Mouse (Mus musculus) midbrain, embryonic 15.5 days (tissue): ENCODE results near the gene Ahcyl1. TPM values are rescaled to one million over a fixed set of nuclear protein-coding genes. Genes with fewer than 3 reads are reported as not detected.
"Not testable (repeated sequence)": the region's sequence is repeated elsewhere in the genome, so short reads cannot be mapped to it uniquely, and the experiment has no call there.

Source experiments
- ATAC-seq: fragments of 200-750 bp; cut with Nextera tagmentation; replicated peaks from 2 replicates; pipeline ENCODE4 v1.8.0; 2017; ENCODE audit warnings: moderate TSS enrichment
- H3K27ac ChIP-seq: fragments of 300-500 bp; sonication (generic); 2 replicates; pipeline ENCODE4 v1.5.1; 2015; ENCODE audit warnings: mild to moderate bottlenecking, inconsistent platforms
- H3K27me3 ChIP-seq: fragments of 300-500 bp; sonication (generic); replicated peaks from 2 replicates; pipeline ENCODE4 v1.6.1; 2015; ENCODE audit warnings: inconsistent platforms
- H3K36me3 ChIP-seq: fragments of 300-500 bp; sonication (generic); replicated peaks from 2 replicates; pipeline ENCODE4 v1.6.1; 2015; ENCODE audit warnings: inconsistent platforms
- H3K4me1 ChIP-seq: fragments of 300-500 bp; sonication (generic); 2 replicates; pipeline ENCODE4 v1.6.1; 2015; ENCODE audit warnings: inconsistent platforms
- H3K4me2 ChIP-seq: fragments of 300-500 bp; sonication (generic); 2 replicates; pipeline ENCODE4 v1.6.1; 2015; ENCODE audit warnings: inconsistent platforms, mild to moderate bottlenecking, moderate library complexity
- H3K4me3 ChIP-seq: fragments of 300-500 bp; sonication (generic); 2 replicates; pipeline ENCODE4 v1.5.1; 2015; ENCODE audit warnings: mild to moderate bottlenecking, inconsistent platforms
- H3K9ac ChIP-seq: fragments of 300-500 bp; sonication (generic); 2 replicates; pipeline ENCODE4 v1.6.1; 2015; ENCODE audit warnings: mild to moderate bottlenecking, inconsistent platforms
- H3K9me3 ChIP-seq: fragments of 300-500 bp; sonication (generic); 2 replicates; pipeline ENCODE4 v1.6.1; 2016; ENCODE audit warnings: inconsistent platforms
- WGBS: fragments of 180-500 bp; shearing (Covaris S2); methylation state at CpG from one replicate; pipeline ENCODE4 v1.1.7; 2015; ENCODE audit warnings: mixed read lengths; 5-methylcytosine and 5-hydroxymethylcytosine counted together
- polyA plus RNA-seq: library from polyadenylated mRNA; unstranded; fragments of >200 nt; fragmentation: Nextera tagmentation; extraction: Ambion mirVana; gene quantifications from 2 replicates; pipeline ENCODE4 v1.2.1, GENCODE M21; 2015

Ahcyl1 gene
- polyA plus RNA-seq, 1 experiment from 2014 or later, result 115 TPM

- H3K36me3 ChIP-seq, result peaks cover 82% of the 10 kb centered on the region
These were observed 27.6 kb downstream of the Ahcyl1 start for GRCm38 (mm10) chr3:107668786-107669185.

GRCm38 (mm10) chr3:107667426-107667825 lies 28.9 kb downstream of the Ahcyl1 start:
- WGBS, result 90% methylated on average over 6 of the region's 6 CpGs
- no peak for ATAC-seq
- H3K36me3 ChIP-seq, result peaks cover 83% of the 10 kb centered on the region

More at GRCm38 (mm10) chr3:107668786-107669185, 27.6 kb downstream of the Ahcyl1 start:
- ATAC-seq, result no peak
- H3K9ac ChIP-seq, result no peak overlapping the region
- H3K4me2 ChIP-seq, result no peak overlapping the region
- H3K4me3 ChIP-seq, result no peak overlapping the region
- WGBS, result 94% methylated on average over 7 of the region's 7 CpGs
- no peaks in the 10 kb centered on the region for H3K9me3 ChIP-seq
- H3K4me1 ChIP-seq, result no peaks in the 10 kb centered on the region
- no peak overlapping the region for H3K27ac ChIP-seq
- no peaks in the 10 kb centered on the region for H3K27me3 ChIP-seq

GRCm38 (mm10) chr3:107664641-107665040 lies 31.7 kb downstream of the Ahcyl1 start:
- Histone ChIP-seq H3K27ac (no peak overlapping the region), H3K4me2 (no peak overlapping the region), H3K27me3 (no peaks in the 10 kb centered on the region), H3K4me1 (no peaks in the 10 kb centered on the region), H3K4me3 (no peak overlapping the region), H3K36me3 (peaks cover 85% of the 10 kb centered on the region), H3K9ac (no peak overlapping the region), H3K9me3 (no peaks in the 10 kb centered on the region)
- 100% methylated on average over 1 of the region's 1 CpGs for WGBS
- no peak for ATAC-seq

More at GRCm38 (mm10) chr3:107667426-107667825, 28.9 kb downstream of the Ahcyl1 start:
- Histone ChIP-seq H3K4me2 (no peak overlapping the region), H3K9me3 (no peaks in the 10 kb centered on the region), H3K27ac (no peak overlapping the region), H3K9ac (no peak overlapping the region), H3K27me3 (no peaks in the 10 kb centered on the region), H3K4me3 (no peak overlapping the region), H3K4me1 (no peaks in the 10 kb centered on the region)

GRCm38 (mm10) chr3:107659000-107659399 lies 37.4 kb downstream of the Ahcyl1 start:
- 88% methylated on average over 1 of the region's 1 CpGs for WGBS
- Histone ChIP-seq H3K9me3 (no peaks in the 10 kb centered on the region), H3K27ac (no peak overlapping the region), H3K36me3 (peaks cover 33% of the 10 kb centered on the region; the same call in 1 of the 2 replicates), H3K9ac (no peak overlapping the region), H3K4me3 (no peak overlapping the region), H3K4me2 (no peak overlapping the region), H3K4me1 (no peaks in the 10 kb centered on the region), H3K27me3 (no peaks in the 10 kb centered on the region)
- no peak for ATAC-seq

GRCm38 (mm10) chr3:107656888-107657287 lies 39.5 kb downstream of the Ahcyl1 start:
- Histone ChIP-seq H3K36me3 (peaks cover 20% of the 10 kb centered on the region; the same call in 1 of the 2 replicates), H3K9ac (no peak overlapping the region), H3K4me1 (no peaks in the 10 kb centered on the region), H3K4me3 (no peak overlapping the region), H3K27ac (no peak overlapping the region), H3K9me3 (no peaks in the 10 kb centered on the region), H3K4me2 (no peak overlapping the region), H3K27me3 (no peaks in the 10 kb centered on the region)
- no peak for ATAC-seq
- 78% methylated on average over 4 of the region's 4 CpGs for WGBS

- H3K27me3 ChIP-seq, result no peaks in the 10 kb centered on the region
- H3K9me3 ChIP-seq, result no peaks in the 10 kb centered on the region
- H3K36me3 ChIP-seq, result peaks cover 15% of the 10 kb centered on the region; the same call in 1 of the 2 replicates
- no peak for ATAC-seq
- H3K4me2 ChIP-seq, result no peak overlapping the region
- H3K4me3 ChIP-seq, result no peak overlapping the region
- 97% methylated on average over 2 of the region's 2 CpGs for WGBS
- H3K4me1 ChIP-seq, result no peaks in the 10 kb centered on the region
- no peak overlapping the region for H3K9ac ChIP-seq
- H3K27ac ChIP-seq, result no peak overlapping the region
These were observed 40.2 kb downstream of the Ahcyl1 start for GRCm38 (mm10) chr3:107656151-107656550.

GRCm38 (mm10) chr3:107655491-107655890 lies 40.9 kb downstream of the Ahcyl1 start:
- ATAC-seq, result no peak

GRCm38 (mm10) chr3:107654861-107655260 lies 41.5 kb downstream of the Ahcyl1 start:
- no peak for ATAC-seq

More at GRCm38 (mm10) chr3:107655491-107655890, 40.9 kb downstream of the Ahcyl1 start:
- H3K4me3 ChIP-seq, result no peak overlapping the region
- no peaks in the 10 kb centered on the region for H3K9me3 ChIP-seq
- H3K9ac ChIP-seq, result no peak overlapping the region
- WGBS, result 86% methylated on average over 3 of the region's 3 CpGs
- no peak overlapping the region for H3K4me2 ChIP-seq
- no peak overlapping the region for H3K27ac ChIP-seq
- H3K36me3 ChIP-seq, result peaks cover 9% of the 10 kb centered on the region; the same call in 1 of the 2 replicates
- H3K27me3 ChIP-seq, result no peaks in the 10 kb centered on the region
- no peaks in the 10 kb centered on the region for H3K4me1 ChIP-seq

GRCm38 (mm10) chr3:107652968-107653367 lies 43.4 kb downstream of the Ahcyl1 start:
- 96% methylated on average over 3 of the region's 3 CpGs for WGBS
- no peak overlapping the region for H3K9ac ChIP-seq
- no peaks in the 10 kb centered on the region for H3K4me1 ChIP-seq
- no peak overlapping the region for H3K4me2 ChIP-seq
- H3K27me3 ChIP-seq, result no peaks in the 10 kb centered on the region
- H3K9me3 ChIP-seq, result no peaks in the 10 kb centered on the region
- ATAC-seq, result no peak
- no peaks in the 10 kb centered on the region for H3K36me3 ChIP-seq
- no peak overlapping the region for H3K27ac ChIP-seq
- H3K4me3 ChIP-seq, result no peak overlapping the region

More at GRCm38 (mm10) chr3:107654861-107655260, 41.5 kb downstream of the Ahcyl1 start:
- Histone ChIP-seq H3K36me3 (peaks cover 2% of the 10 kb centered on the region; the same call in 1 of the 2 replicates), H3K9ac (no peak overlapping the region), H3K9me3 (no peaks in the 10 kb centered on the region), H3K4me1 (no peaks in the 10 kb centered on the region), H3K4me2 (no peak overlapping the region), H3K27ac (no peak overlapping the region), H3K27me3 (no peaks in the 10 kb centered on the region), H3K4me3 (no peak overlapping the region)
- 88% methylated on average over 3 of the region's 3 CpGs for WGBS

- H3K4me1 ChIP-seq, H3K9ac ChIP-seq, H3K4me2 ChIP-seq, ATAC-seq, H3K9me3 ChIP-seq, H3K36me3 ChIP-seq, H3K4me3 ChIP-seq, H3K27ac ChIP-seq, H3K27me3 ChIP-seq: not testable (repeated sequence)
- WGBS, result 81% methylated on average over 5 of the region's 5 CpGs
These were observed 46.1 kb downstream of the Ahcyl1 start for GRCm38 (mm10) chr3:107650276-107650675.

- ATAC-seq, result no peak
- Histone ChIP-seq H3K4me2 (no peak overlapping the region), H3K4me3 (no peak overlapping the region), H3K9me3 (no peaks in the 10 kb centered on the region), H3K36me3 (no peaks in the 10 kb centered on the region), H3K4me1 (no peaks in the 10 kb centered on the region), H3K27me3 (no peaks in the 10 kb centered on the region), H3K9ac (no peak overlapping the region), H3K27ac (no peak overlapping the region)
- 95% methylated on average over 3 of the region's 3 CpGs for WGBS
These were observed 49.4 kb downstream of the Ahcyl1 start for GRCm38 (mm10) chr3:107646947-107647346.

- H3K27me3 ChIP-seq, result no peaks in the 10 kb centered on the region
- ATAC-seq, result no peak
- no peak overlapping the region for H3K4me3 ChIP-seq
- H3K4me2 ChIP-seq, result no peak overlapping the region
- WGBS, result 66% methylated on average over 5 of the region's 5 CpGs
- no peaks in the 10 kb centered on the region for H3K4me1 ChIP-seq
- H3K27ac ChIP-seq, result no peak overlapping the region
- no peaks in the 10 kb centered on the region for H3K9me3 ChIP-seq
- no peaks in the 10 kb centered on the region for H3K36me3 ChIP-seq
- no peak overlapping the region for H3K9ac ChIP-seq
These were observed 58.7 kb downstream of the Ahcyl1 start for GRCm38 (mm10) chr3:107637606-107638172.

GRCm38 (mm10) chr3:107636236-107636635 lies 60.1 kb downstream of the Ahcyl1 start:
- Histone ChIP-seq H3K9me3 (no peaks in the 10 kb centered on the region), H3K9ac (no peak overlapping the region), H3K36me3 (no peaks in the 10 kb centered on the region), H3K4me3 (no peak overlapping the region), H3K27me3 (no peaks in the 10 kb centered on the region), H3K4me1 (peaks cover 5% of the 10 kb centered on the region; the same call in 1 of the 2 replicates), H3K4me2 (no peak overlapping the region), H3K27ac (no peak overlapping the region)
- ATAC-seq, result no peak
- WGBS, result 80% methylated on average over 3 of the region's 3 CpGs
